Mouse (Mus musculus): ENCODE data around the gene Plekhg4. TPM values are rescaled to one million over a fixed set of nuclear protein-coding genes. Genes with fewer than 3 reads are reported as not detected.
A peak's percentile ranks its signal among the peaks of the same experiment; 100 is the strongest.

Gene Plekhg4
- total RNA-seq (2022), result under 1 TPM in 1 of 4 experiments, not detected in 3; 0.12 TPM

DNA sequence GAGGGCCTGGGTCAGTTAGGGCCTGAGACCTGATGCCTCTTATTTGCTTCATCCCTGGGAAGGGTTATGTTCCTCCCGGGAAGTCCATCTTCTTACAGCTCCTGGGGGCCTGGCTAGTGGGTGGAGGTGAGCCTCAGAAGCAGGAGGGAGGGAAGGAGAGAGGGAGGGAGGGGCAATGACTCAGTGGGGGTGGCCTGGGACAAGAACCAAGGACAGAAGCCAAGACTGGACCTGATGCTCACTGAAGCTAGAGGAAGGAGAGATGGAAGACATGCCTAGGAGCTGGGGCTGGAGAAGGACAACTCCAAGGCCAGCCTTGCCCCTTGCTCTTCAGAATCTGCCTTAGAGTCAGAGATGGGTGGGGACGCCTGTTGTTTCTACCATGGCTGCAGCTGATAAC, at the start of gene Plekhg4:
Gene Plekhg4 (plus strand): TSS at position 243 of the 400 bp plus-strand sequence.
- DNase-seq (ENCODE audit: low spot score in 2 of 2), result no peak

DNA sequence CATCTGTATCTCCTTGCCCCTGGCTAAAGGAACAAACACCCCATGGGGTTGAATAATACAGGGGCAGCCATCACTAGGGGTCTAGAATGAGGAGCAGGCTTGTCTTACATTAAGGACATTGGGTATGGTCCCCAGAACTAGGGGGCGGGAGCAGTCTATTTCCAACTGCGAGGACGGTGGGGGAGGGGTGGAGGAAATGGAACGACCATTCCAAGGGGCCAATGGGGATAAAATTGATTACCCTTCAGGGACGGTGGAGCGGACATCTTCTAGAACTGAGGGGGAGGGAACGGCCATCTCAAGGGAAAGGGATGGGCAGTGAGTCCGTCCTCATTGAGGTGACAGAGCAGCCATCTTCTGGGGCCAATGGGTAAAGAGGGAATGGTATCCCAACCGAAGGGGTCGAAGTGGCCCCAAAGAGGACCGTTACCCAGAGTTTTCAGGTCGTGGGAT, 47.4 kb upstream of the Plekhg4 start:
- no peak for DNase-seq (ENCODE audit: low spot score in 2 of 2)

DNA sequence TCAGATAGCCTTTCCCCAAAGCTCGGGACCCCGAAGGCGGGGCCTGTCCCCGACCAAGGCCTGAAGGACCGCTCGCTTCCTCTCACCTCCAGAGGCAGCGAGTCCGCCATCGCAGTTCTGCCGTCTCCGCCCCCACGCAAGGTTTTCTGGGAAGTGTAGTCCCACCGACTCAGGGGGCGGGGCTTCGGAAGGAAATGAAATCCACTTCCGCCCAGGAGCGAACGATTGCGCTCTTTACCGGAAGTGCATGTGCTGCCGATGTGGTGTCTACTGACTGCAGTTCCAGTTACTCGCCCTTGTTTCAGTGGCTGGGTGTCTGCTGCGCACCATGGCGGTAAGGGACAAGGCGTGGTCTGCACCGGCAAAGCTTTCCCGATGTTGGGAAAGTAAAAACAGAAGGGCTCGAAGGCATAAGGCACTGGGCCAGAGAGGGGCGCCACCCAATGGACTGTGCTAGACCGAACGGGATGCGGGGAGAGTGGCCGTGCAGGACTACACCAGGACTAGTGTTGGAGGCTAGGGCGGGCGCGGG, 46.9 kb upstream of the Plekhg4 start, which contains the start of the genes Lrrc29 and Tmem208:
Gene Lrrc29 (minus strand): TSS at position 138 of the 532 bp plus-strand sequence.
Gene Tmem208 (plus strand): TSS at position 214 of the 532 bp plus-strand sequence.
- peak; percentile 93 to 94 for DNase-seq (ENCODE audit: low spot score in 2 of 2)

DNA sequence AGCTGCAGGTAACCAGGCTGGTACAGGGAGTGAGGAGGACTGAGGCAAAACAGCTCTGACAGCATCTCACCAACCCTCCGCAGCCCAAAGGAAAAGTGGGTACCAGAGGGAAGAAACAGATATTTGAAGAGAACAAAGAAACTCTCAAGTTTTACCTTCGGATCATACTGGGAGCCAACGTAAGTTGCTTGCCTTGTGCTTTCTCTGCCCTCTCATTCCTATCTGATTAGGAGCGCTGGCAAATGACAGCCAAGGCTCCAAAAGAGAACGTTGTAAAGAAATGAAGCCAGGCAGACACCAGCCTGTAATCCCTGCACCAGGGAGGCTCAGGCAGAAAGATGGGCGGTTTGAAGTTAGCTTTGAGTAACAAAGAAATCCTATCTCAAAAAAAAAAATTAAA, 46.1 kb upstream of the Plekhg4 start:
- DNase-seq (ENCODE audit: low spot score in 2 of 2), result no peak

DNA sequence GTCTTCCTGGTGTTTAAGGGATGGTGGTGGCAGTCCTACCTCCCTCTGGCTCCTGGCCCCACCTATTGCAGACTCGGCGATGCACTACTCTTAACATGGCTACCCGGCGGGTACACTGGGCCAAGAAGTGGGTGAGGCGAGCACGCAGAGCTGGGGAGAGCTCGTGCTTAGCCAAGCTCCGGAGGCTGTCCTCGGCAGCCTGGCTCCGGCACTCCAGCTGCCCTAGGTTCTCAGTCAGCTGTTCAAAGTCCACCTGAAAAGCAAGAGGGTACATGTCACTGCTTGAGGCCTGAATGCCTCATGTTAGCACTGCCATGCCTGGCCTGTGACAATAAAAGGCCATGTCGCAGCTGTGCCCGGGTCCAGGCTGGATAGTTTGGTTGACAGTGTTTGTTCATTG, 42.7 kb upstream of the Plekhg4 start:
- peak in 1 of 2 experiments; percentile 2 for DNase-seq (ENCODE audit: low spot score in 2 of 2)

DNA sequence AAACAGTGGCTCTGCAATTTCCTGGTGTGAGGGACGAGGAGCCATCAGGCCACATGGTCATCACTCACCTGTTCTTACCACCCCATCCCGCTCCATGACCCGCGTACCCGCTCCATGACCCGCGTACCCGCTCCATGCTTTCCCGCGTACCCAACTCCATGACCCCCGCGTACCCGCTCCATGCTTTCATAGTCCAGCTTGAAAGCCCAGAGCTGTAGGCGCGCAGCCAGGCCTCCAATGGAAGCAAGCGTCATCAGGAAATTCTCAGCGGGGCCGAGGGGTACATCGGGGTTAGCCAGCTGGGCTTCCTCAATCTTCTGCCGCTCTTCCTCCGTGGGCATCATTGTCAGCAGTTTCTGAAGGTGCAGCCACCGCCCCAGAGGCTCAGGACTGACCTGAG, 41.6 kb upstream of the Plekhg4 start:
- DNase-seq (ENCODE audit: low spot score in 2 of 2), result peak in 1 of 2 experiments; percentile 3

DNA sequence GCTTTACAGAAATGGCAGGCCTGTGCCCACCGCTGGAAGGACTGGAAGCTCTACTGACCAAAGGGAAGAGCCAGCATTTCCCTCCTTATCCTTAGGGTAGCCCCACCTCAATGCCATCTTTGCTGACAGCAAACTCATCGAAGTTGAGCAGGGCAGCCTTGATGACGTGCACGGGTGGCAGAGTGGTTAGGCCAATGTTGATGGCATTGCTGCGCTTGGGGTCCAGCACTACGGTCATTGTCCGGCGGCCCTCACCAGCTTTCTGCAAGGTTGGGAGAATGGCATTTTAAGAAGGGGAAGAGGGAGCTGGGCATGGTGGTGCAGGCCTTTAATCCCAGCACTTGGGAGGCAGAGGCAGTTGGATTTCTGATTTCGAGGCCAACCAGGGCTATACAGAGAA, 41.1 kb upstream of the Plekhg4 start:
- no peak for DNase-seq (ENCODE audit: low spot score in 2 of 2)

DNA sequence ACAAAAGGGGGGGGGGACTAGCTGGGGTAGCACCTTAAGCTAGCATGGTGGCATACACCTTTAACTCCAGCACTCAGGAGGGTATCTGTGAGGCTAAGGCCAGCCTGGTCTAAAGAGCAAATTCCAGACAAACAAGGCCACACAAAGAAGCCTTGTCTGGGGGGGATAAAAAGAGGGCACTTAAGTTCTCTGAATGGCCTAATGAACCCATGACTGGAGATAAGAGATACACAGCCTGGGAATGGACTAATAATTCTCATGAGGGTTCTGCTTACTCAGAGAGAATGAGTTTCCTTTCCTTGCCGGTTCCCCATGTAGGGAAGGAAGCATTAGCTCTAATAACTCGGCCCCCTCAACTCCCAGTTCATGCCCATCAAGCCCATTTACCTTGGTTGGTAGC, 40.6 kb upstream of the Plekhg4 start:
- DNase-seq (ENCODE audit: low spot score in 2 of 2), result no peak

DNA sequence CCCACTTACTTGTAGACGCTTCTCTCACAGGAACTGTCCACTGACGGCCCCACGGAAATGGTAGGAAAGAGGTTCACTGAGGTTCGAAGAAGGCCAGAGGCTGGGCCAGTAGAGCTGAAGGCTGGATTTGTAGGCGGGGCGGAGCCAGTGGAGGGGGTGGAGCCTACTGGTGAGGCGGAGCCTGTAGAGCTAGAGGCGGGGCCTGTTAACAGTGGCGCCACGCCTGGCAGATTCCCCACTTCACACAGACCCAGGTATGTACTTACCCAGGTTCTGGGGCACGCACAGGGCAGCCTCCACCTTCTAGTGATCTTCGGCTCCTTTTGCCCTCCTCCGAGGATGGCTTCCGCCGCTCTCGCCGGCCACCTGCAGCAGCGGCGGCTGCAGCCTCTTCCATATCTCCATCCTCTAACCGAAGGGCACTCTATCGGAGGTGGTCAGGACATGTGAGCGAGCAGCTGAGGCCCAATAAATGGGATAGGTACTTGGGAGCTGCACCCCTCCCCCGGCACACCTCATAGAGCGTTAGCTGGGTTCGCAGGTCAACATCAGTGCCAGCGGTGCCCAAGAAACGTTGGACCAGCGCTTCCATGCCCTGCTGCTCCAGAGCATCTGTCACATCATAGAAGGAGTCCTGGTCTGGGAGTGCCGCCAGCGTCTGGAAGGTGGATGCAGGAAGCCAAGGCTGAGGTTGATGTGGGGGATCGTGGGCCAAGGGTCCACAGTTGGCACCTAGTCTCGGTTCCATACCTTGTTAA, 36.5 kb upstream of the Plekhg4 start:
- DNase-seq (ENCODE audit: low spot score in 2 of 2), result no peak

DNA sequence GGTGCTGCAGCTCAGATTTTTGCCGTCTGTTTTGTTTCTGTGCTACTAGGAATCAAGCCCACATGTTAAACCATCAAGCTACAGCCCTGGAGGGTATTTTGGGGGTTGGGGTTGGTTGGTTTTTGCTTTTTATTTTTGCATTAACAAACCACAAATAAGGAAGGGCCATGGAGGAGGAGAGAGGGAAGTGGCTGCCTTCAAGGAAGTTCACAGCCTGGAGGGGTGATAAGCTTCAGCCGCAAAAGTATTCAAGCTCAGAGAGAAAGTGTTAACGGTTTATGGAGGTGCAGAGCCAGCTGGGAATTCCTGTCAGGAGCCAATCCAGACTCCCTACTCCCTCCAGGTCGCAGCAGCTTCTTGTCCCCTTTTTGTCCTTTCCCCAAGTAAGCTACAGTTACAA, 34.1 kb upstream of the Plekhg4 start:
- DNase-seq (ENCODE audit: low spot score in 2 of 2), result no peak

DNA sequence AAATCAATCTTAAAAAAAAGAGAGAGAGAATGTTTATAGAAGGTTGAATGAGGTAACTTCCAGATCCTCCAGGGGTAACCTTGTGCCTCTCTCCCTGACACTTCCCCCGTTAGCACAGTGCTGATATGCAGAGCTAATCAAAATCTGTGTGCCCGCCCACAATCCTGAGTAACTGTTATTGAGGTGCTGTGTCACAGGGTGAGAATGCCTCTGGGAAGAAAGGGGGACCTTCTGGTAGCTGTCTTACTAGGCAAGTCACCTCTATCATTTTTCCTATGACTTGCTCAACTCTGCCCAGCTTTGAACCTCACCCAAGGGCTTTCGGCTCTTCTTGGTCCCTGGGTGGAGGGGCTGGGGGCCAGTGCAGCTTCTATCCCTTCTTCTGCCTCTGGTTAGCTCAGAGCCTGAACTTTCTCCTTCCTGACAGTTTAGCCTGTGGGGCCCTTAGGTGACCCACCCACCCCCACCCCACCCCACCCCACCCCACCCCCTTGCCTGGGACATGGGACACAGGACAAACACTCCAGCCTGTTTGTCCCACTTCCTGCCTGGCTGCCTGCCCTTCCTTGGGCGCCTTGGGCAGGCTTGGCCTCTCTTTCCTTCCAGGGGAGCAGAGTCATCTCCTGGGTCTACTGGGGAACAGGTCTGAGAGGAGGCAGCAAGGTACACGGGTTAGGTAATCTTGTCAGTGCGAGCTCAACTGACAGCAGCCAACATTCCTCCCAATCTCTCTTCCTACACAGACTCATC, 33.0 kb upstream of the Plekhg4 start:
- no peak for DNase-seq (ENCODE audit: low spot score in 2 of 2)

DNA sequence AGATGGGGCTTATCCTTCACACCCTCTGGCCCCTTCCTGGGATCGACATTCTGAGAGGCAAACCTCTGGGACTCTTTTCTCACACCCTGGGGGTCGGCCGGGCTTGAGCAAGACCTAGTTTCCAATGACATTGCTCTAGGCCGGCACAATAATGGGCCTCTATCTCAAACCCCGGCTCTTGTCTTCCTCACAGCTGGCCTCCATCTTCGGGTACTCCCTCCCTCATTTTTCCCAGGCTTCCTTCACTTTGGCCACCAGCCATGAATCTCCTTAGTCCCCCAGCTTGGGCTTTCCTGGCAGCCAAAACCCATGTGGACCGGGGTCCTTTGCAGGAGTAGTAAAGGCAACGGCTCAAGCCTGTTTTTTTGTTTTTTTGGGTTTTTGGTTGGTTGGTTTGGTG, 31.7 kb upstream of the Plekhg4 start:
- DNase-seq (ENCODE audit: low spot score in 2 of 2), result no peak

DNA sequence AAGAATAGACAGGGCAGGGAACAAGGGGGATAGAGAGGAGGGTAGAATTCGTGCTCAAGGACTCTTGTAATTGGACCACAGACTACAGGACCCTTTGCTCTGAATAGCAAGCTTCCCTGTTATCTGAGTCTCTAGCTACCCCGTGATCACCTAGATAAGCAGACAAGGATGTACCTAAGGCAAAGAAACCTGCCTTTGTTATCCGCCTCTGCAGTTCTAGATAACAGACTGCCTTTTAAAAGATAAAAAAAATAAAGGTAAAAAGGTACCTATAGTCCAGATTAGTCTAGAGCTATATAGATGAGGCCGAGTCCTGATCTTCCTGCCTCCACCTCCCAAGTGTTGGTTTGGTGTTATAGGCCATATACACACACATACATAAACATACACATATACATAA, 30.3 kb upstream of the Plekhg4 start:
- no peak for DNase-seq (ENCODE audit: low spot score in 2 of 2)

DNA sequence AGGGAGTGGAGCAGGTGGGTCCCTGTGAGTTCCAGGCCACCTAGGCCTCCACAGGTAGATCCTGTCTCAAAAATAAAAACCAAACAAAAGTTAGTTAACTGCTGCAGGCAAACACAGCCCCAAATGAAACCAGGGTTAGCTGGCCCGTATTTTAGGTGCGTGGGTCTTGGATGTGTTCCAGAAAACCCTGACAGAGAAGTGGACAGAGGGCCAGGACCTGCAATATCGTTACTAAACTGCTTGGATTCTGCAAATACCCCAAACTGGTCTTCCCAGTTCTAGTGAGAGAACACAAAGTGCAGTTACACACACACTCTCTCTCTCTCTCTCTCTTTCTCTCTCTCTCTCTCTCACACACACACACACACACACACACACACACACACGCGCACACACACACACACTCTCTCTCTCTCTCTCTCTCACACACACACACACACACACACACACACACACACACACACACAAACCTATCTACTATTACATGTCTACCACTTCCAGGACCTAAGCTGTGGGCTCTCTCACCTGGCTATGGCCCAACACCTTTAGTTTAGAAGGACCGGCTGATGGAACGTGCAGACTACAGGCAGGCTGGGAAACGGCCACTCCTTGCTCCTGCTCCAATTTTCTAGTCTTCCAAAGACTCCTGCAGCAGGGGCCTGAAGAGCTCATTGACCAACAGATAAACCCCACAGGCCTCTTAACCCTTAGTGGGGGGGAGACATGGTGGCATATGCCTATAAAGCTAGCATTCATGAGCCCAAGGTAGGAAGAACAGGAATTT, 29.1 kb upstream of the Plekhg4 start:
- no peak for DNase-seq (ENCODE audit: low spot score in 2 of 2)

DNA sequence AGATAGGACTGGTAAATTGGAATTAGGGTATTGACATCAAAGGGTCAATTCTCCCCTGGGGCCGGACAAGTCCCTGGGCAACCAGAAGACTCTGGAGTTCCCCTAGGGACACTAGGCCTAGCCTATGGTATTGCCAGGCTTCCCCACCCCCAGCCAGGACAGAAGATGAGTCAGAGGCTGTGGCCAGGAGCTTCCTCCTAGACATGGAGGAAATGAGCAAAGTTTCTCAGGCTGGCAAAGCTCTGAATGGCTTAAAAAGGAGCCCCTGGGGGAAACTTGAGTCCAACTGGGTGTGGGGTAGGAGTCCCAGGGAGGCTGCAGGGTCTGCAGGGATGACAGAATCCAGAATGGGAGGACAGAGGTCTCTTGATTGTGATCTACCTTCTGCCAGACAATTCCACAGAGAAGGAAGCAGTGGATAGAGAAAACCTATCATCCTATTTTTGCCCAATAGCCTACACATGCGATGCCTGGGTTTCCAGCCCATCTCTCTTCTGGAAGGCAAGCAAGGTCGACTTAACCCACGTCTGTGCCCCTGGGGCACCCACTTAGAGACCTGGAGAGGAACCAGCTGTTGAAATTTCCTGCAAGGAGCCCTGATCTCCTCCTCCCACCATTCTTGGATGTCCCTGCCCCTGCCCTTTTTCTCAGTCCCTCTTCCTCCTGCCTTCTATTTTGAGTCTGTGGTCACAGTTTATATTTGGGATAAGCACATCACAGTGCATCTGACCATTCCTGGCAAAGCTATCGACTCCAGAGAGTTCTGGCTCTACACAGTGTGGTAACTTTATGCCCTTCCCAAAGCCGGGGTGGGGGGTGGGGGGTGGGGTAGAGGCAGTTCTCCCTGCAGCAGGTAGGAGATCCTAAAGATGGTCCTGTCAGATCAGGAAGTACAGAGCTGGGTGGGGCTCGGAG, 27.8 kb upstream of the Plekhg4 start:
- no peak for DNase-seq (ENCODE audit: low spot score in 2 of 2)

DNA sequence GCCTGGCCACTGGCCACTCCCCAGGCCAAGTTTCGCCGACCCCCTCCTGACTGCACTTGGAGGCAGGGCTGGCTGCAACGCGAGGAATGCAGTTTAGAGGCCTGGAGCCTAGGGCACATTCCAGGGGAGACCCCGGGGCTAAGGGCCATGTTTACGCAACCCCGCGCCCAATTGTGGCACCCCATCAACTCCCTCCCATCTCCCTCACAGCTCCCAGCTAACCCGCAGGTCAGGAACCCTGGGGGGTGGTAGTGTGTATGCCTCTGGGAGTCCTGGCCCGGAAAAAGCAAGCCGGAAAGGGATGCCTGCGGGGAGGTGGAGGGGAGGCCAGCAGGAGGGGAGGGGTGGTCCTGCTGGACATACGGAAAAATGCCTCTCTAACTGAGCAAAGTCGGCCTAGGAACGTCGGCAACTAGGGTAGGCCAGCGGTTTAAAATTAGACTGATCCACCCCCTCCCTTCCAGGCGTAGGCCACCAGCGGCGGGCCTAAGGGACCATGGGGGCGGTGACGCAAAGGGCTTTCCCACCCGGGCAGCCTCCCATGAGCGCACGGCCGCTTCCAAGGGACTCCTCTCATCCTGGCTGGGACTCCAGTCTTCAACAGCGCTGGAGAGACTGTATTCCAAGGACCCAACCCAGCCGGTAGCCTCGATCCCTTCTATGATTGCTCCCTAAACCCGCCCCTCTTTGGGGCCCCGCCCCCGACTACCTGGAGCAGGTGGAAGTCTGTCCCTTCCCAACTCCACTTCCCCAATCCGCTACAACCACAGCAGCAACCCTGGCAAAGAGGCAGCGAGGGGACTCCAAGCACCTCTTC, 26.3 kb upstream of the Plekhg4 start:
- DNase-seq (ENCODE audit: low spot score in 2 of 2), result peak; percentile 71 to 77

DNA sequence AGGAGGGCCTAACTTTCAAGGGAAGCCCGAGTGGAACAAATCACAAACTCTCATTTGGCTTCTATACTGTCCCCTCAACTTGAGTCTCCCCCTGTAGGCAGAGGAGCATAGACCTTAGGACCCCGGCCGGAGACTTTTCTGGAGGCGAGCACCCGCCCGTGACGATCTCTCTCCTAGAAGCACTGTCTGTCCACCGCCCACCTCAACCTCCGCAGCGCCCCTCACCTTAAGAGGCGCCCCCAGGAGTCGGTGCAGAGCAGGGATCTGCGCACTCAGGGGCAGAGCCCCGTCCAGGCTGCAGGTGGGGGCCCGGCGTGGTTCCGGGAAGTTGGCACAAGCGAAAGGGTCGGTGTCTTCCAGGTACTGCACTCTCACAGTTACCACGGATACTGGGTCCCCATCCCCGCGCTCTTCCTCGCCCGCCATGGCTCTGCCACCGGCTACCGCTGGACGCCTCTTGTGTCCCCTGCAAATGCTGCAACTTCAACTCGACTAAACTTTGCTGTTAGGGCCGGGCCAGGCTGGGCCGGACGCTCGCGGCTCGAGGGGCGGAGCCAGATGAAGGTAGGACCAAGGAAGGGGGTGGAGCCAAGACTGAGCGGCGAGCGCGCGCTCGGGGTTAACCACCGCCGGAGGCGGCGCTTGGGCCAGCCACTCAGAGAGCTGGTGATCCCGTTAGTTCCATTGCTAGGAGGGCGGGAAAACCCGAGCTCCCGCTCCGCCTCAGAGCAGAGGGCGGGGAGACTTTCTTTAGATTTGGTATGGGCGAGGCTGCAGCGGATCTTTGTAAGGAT, 25.4 kb upstream of the Plekhg4 start, which contains the start of gene Fhod1:
Gene Fhod1 (minus strand): TSS at position 526 of the 794 bp plus-strand sequence.
- peak; percentile 89 to 92 for DNase-seq (ENCODE audit: low spot score in 2 of 2)

DNA sequence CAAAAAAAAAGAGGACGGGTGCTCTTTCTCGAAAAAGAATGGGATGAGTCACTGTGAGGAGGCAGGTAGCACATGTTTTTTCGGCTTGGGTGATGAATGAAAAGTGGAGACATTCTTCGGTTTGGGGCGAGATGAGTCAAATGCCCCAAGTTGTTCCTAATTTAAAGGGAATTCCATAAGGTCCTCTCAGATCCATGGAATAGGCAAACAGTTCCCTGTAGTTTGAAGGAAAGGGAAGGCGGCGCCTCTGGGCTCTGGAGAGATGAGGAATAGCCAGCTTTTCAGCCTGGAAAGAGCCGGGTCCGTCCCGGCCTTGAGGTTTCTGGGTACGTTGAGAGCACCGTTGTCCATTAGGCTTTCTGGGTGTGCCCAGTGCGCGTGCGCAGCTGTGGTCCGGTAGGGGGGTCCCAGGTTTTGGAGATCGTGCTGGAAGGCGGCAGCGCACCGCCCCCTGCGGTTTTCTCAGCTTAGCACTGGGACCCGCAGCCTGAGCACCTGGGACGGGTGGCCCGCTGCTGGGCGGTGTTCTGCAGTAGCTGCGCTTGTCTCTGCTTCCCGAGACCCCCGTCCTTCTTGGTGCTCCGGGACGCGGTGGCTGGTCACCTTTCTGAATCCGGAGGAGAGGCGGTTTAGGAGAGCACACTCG, 24.5 kb upstream of the Plekhg4 start, which contains the start of gene Slc9a5:
Gene Slc9a5 (plus strand): TSS at position 394 of the 646 bp plus-strand sequence.
- no peak for DNase-seq (ENCODE audit: low spot score in 2 of 2)

Measured in gastrocnemius, adult 8-10 months (tissue).